Mouse (Mus musculus): ENCODE measurements around the gene Gimap8.

- no peak for TF ChIP-seq CTCF (IDR thresholded peaks at IDR 0.05 in 2 of 3, conservative IDR thresholded peaks at IDR 0.05 in 1 of 3; ENCODE audit: control insufficient read depth in 1 of 3, insufficient read depth in 1 of 3, low read depth in 2 of 3, low read length in 3 of 3, poor library complexity in 1 of 3, severe bottlenecking in 1 of 3)
- no peak for TF ChIP-seq ZNF384 (IDR thresholded peaks at IDR 0.05; ENCODE audit: low read depth, low read length)
Measured at GRCm38 (mm10) chr6:48697555-48697930, 50.5 kb downstream of the Gimap8 start.
